Mouse (Mus musculus) cortical plate, adult 2 months (tissue): ENCODE data around the gene Scamp5.

Experiments used
- CTCF ChIP-seq: fragments of 200-500 bp; IDR thresholded peaks from 2 replicates; pipeline ENCODE4 v1.5.1; 2011; ENCODE audit warnings: mild to moderate bottlenecking, control low read depth, low read length; ENCODE audit not compliant: insufficient read depth; ENCODE audit errors: extremely low read depth
- POLR2A ChIP-seq: fragments of 200-500 bp; IDR thresholded peaks from 2 replicates; pipeline ENCODE4 v1.6.1; 2011; ENCODE audit warnings: mild to moderate bottlenecking, low read length, control low read depth; ENCODE audit not compliant: insufficient read depth; ENCODE audit errors: extremely low read depth

DNA sequence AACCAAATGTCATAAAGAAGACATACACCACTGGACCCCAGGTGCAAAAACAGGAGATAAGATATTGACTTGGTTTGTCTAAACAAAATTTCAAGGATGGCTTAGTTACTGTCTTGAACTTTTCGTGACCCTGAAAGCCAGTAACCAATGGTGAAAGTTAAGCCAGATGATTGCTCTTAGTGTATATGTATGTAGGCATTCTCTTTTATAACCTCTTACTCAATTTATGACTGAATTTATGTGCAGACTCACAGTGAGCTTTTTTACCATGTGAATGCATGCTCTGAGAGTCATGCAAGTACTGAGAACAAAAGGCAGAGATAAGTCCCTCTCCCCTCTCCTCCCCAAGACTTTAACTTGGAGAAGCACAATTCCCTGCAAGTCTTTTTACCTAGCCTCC lies 75.0 kb downstream of the Scamp5 start:
- TF ChIP-seq CTCF (no peak), POLR2A (no peak)
